Mouse (Mus musculus): ENCODE results near the gene Zfp14. TPM values are rescaled to one million over a fixed set of nuclear protein-coding genes. Genes with fewer than 3 reads are reported as not detected.
A peak's percentile ranks its signal among the peaks of the same experiment; 100 is the strongest.

The Zfp14 gene
- total and polyA plus RNA-seq, 3 experiments: 0.34 to 0.54 (median 0.34) TPM

DNA sequence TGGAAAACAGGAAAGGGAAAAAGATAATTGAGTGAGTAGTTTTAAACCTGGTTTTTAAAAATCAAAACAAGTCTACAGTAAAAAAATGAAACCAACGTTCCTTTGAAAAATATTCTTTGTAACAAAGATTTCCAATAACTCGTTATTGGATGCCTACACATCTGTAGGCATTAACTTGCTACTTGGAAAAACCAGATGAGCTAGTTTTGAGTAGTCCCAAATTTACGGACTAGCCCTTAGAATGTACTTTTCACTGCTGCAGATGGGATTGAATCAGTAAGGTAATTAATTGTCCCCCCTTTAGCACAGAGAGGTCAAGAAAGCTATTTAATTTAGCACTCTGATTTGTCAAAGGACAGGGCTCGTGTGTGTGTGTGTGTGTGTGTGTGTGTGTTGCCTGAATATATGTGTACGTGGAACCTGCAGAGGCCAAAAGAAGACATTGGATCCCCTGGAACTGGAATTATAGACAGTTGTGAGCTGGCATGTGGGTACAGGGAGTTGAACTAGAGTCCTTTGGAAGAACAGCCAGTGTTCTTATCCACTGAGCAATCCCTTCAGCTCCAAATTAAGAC, 44.5 kb upstream of the Zfp14 start:
- H3K27ac ChIP-seq (ENCODE audit: insufficient read depth, low read depth): no peak overlapping the region
- dilution Hi-C loops (cut with MboI; ENCODE audit: extremely low pct_ligation_motif_present, extremely low pct_unique_long_range_greater_than_20kb, low sequenced_read_pairs): no loop called here
- peak overlapping the region; percentile 91; the same call in 1 of the 2 replicates for H3K9ac ChIP-seq (ENCODE audit: insufficient read depth, low read depth)

DNA sequence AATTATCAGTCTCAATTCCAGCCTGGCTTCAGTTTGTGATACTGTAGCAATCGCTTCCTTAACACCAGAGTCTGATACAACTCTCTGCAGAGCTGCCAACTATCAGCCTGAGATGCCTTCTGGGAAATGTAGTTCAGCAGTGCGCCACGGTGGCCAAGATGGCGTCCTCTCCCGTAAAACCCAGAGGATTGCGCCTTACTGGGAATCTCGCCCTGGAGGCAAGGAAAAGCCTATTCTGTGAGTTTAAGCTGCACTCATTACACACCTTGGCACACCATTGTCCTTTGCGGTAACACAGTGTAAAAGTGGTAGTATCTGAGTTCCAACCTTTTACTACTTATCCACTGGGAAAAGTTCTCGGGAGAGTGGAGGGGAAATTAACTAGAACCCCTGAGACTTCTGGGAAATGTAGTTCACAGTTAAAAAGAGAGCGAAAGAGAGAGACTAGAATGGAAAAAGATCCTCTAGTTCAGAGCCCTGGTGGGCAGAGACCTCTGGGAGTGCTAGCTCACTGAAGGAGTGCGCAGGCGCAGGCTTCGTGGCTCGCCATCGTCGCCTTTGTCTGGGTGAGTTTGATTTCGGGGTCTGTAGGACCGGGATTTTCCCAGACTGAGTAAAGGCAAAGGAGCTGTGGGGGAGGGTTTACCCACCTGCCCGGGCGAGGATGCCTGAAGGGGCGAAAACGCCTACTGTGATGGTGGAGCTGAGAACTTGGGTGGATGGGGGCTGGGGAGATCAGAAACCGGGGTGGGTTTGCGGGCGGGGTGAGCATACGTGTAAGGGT, 43.7 kb upstream of the Zfp14 start, which contains the start of gene Zfp260:
TSS of gene Zfp260 (plus strand) at position 132 of the 784 bp plus-strand sequence.
- DNase-seq (ENCODE audit: extremely low read depth): peak; percentile 94
- Histone ChIP-seq H3K9me3 (replicated peaks; ENCODE audit: low read length) (no peaks in the 10 kb centered on the region), H3K4me3 (replicated peaks in 1 of 3; ENCODE audit: low read depth in 2 of 3, low read length in 2 of 3, poor library complexity in 1 of 3) (peak within 1 kb of the TSS; percentile 68 to 76 (median 73)), H3K4me2 (ENCODE audit: insufficient read depth, low read depth, poor library complexity, severe bottlenecking) (peak within 1 kb of the TSS; percentile 87), H3K4me1 (ENCODE audit: control insufficient read depth in 1 of 2, insufficient read depth in 2 of 2) (peaks cover 11 to 36% of the 10 kb centered on the region in 2 experiments), H3K79me2 (replicated peaks; ENCODE audit: control insufficient read depth, extremely low read depth, insufficient read depth, poor library complexity, severe bottlenecking) (peaks cover 8% of the 10 kb centered on the region; the same call in 1 of the 2 replicates), H3K36me3 (replicated peaks in 1 of 2; ENCODE audit: control insufficient read depth in 1 of 2, insufficient read depth in 1 of 2, low read length in 1 of 2) (peaks cover 3 to 18% of the 10 kb centered on the region in 2 experiments), H3K27ac (ENCODE audit: insufficient read depth, low read depth) (peak within 1 kb of the TSS; percentile 83), H3K9ac (ENCODE audit: insufficient read depth, low read depth) (peak within 1 kb of the TSS; percentile 91), H3K27me3 (replicated peaks) (no peaks in the 10 kb centered on the region)
- dilution Hi-C loops (cut with MboI; ENCODE audit: extremely low pct_ligation_motif_present, extremely low pct_unique_long_range_greater_than_20kb, low sequenced_read_pairs) (no loop called here), in situ Hi-C loops (cut with MboI; ENCODE audit: low pct_ligation_motif_present, low pct_unique_long_range_greater_than_20kb, low sequenced_read_pairs) (no loop called here)
- TF ChIP-seq TBP (conservative IDR thresholded peaks at IDR 0.05; ENCODE audit: low read depth, low read length) (peak; percentile 58; the same call in 1 of the 2 replicates), USF1 (IDR thresholded peaks at IDR 0.05; ENCODE audit: low read depth, low read length) (no peak), KAT2A (IDR thresholded peaks at IDR 0.05; ENCODE audit: insufficient replicate concordance, low read length) (peak; percentile 84; the same call in 1 of the 2 replicates), NRF1 (IDR thresholded peaks at IDR 0.05; ENCODE audit: low read depth, low read length) (peak; percentile 94), POLR2A (IDR thresholded peaks at IDR 0.05; ENCODE audit: low read depth, low read length) (peak; percentile 77), NELFE (IDR thresholded peaks at IDR 0.05; ENCODE audit: low read depth, low read length) (peak; percentile 59), RCOR1 (conservative IDR thresholded peaks at IDR 0.05; ENCODE audit: low read depth, low read length) (no peak), MXI1 (IDR thresholded peaks at IDR 0.05; ENCODE audit: low read depth, low read length) (peak; percentile 89), TCF12 (IDR thresholded peaks at IDR 0.05; ENCODE audit: low read depth, low read length) (peak; percentile 48), GABPA (IDR thresholded peaks at IDR 0.05; ENCODE audit: insufficient replicate concordance, low read depth, low read length) (peak; percentile 25; the same call in 1 of the 2 replicates), MAX (IDR thresholded peaks at IDR 0.05; ENCODE audit: low read length) (no peak), JUND (conservative IDR thresholded peaks at IDR 0.05; ENCODE audit: low read depth, low read length) (no peak; the same call in 1 of the 2 replicates), BHLHE40 (IDR thresholded peaks at IDR 0.05; ENCODE audit: low read depth, low read length) (no peak), HCFC1 (IDR thresholded peaks at IDR 0.05; ENCODE audit: low read depth, low read length) (peak; percentile 94), CHD1 (IDR thresholded peaks at IDR 0.05; ENCODE audit: low read depth, low read length) (no peak), ELF1 (IDR thresholded peaks at IDR 0.05; ENCODE audit: low read depth, low read length) (peak; percentile 63; the same call in 1 of the 2 replicates), CHD2 (IDR thresholded peaks at IDR 0.05; ENCODE audit: low read length) (peak; percentile 88), ZMIZ1 (IDR thresholded peaks at IDR 0.05; ENCODE audit: low read depth, low read length) (no peak), JUN (IDR thresholded peaks at IDR 0.05; ENCODE audit: insufficient read depth, low read depth, low read length) (no peak), ZC3H11A (IDR thresholded peaks at IDR 0.05; ENCODE audit: low read depth, low read length) (no peak), E2F4 (IDR thresholded peaks at IDR 0.05; ENCODE audit: insufficient replicate concordance, low read depth, low read length) (no peak), SMC3 (IDR thresholded peaks at IDR 0.05; ENCODE audit: low read depth, low read length) (no peak), SIN3A (IDR thresholded peaks at IDR 0.05; ENCODE audit: low read length) (peak; percentile 72; the same call in 1 of the 2 replicates), MAFK (IDR thresholded peaks at IDR 0.05; ENCODE audit: insufficient replicate concordance, low read length) (0 out of 2 replicates have a peak, but pooled peaks have one; percentile 12), MYC (IDR thresholded peaks at IDR 0.05; ENCODE audit: low read depth, low read length) (no peak), RAD21 (IDR thresholded peaks at IDR 0.05; ENCODE audit: low read depth, low read length) (no peak), MAZ (IDR thresholded peaks at IDR 0.05; ENCODE audit: low read depth, low read length) (0 out of 2 replicates have a peak, but pooled peaks have one; percentile 12), ETS1 (conservative IDR thresholded peaks at IDR 0.05; ENCODE audit: low read depth, low read length) (0 out of 2 replicates have a peak, but pooled peaks have one; percentile 7)

More for the DNA sequence above, 44.5 kb upstream of the Zfp14 start:
- in situ Hi-C loops (cut with MboI; ENCODE audit: low pct_ligation_motif_present, low pct_unique_long_range_greater_than_20kb, low sequenced_read_pairs): no loop called here
- DNase-seq (ENCODE audit: extremely low read depth): no peak
- peaks cover 3 to 24% of the 10 kb centered on the region in 2 experiments for H3K36me3 ChIP-seq (replicated peaks in 1 of 2; ENCODE audit: control insufficient read depth in 1 of 2, insufficient read depth in 1 of 2, low read length in 1 of 2)
- no peaks in the 10 kb centered on the region for H3K9me3 ChIP-seq (replicated peaks; ENCODE audit: low read length)
- peak overlapping the region; percentile 64 for H3K4me2 ChIP-seq (ENCODE audit: insufficient read depth, low read depth, poor library complexity, severe bottlenecking)
- peaks cover 11 to 42% of the 10 kb centered on the region in 2 experiments for H3K4me1 ChIP-seq (ENCODE audit: control insufficient read depth in 1 of 2, insufficient read depth in 2 of 2)
- H3K27me3 ChIP-seq (replicated peaks): no peaks in the 10 kb centered on the region
- peaks cover 8% of the 10 kb centered on the region; the same call in 1 of the 2 replicates for H3K79me2 ChIP-seq (replicated peaks; ENCODE audit: control insufficient read depth, extremely low read depth, insufficient read depth, poor library complexity, severe bottlenecking)
- TF ChIP-seq MYC (IDR thresholded peaks at IDR 0.05; ENCODE audit: low read depth, low read length) (no peak), CHD1 (IDR thresholded peaks at IDR 0.05; ENCODE audit: low read depth, low read length) (0 out of 2 replicates have a peak, but pooled peaks have one; percentile 42)
- H3K4me3 ChIP-seq (replicated peaks in 1 of 3; ENCODE audit: low read depth in 2 of 3, low read length in 2 of 3, poor library complexity in 1 of 3): peak overlapping the region; percentile 55 to 73 (median 68)

Data from CH12.LX (cell line).